Mouse (Mus musculus) lung, postnatal 25 days (tissue): ENCODE results near the gene Fstl3.

Source experiments
- DNase-seq: peaks from one replicate; pipeline ENCODE4 v3.0.0; 2022; ENCODE audit warnings: low spot score

Fstl3 gene

GRCm38 (mm10) chr10:79762875-79763274, 14.2 kb upstream of the Fstl3 start:
- no peak for DNase-seq

- DNase-seq, result no peak
Observed at GRCm38 (mm10) chr10:79764234-79764633, 12.8 kb upstream of the Fstl3 start.

GRCm38 (mm10) chr10:79765228-79765745, 11.8 kb upstream of the Fstl3 start:
- no peak for DNase-seq

GRCm38 (mm10) chr10:79766001-79766507, 11.0 kb upstream of the Fstl3 start:
- no peak for DNase-seq

GRCm38 (mm10) chr10:79766508-79767325, 10.4 kb upstream of the Fstl3 start, which contains the start of gene Rnf126:
Gene Rnf126, minus strand, starts transcription at chr10:79766952.
- peak; percentile 99 for DNase-seq

- DNase-seq, result peak; percentile 88
Observed at GRCm38 (mm10) chr10:79767372-79768244, 9.5 kb upstream of the Fstl3 start.

GRCm38 (mm10) chr10:79768400-79768799, 8.7 kb upstream of the Fstl3 start:
- DNase-seq, result peak; percentile 74

- no peak for DNase-seq
Observed at GRCm38 (mm10) chr10:79769329-79769728, 7.7 kb upstream of the Fstl3 start.

- no peak for DNase-seq
Observed at GRCm38 (mm10) chr10:79772320-79772719, 4.8 kb upstream of the Fstl3 start.

GRCm38 (mm10) chr10:79773208-79773607, 3.9 kb upstream of the Fstl3 start:
- no peak for DNase-seq

- no peak for DNase-seq
Observed at GRCm38 (mm10) chr10:79774486-79775279, 2.4 kb upstream of the Fstl3 start.

GRCm38 (mm10) chr10:79778006-79778405, 934 bp downstream of the Fstl3 start:
- peak; percentile 52 for DNase-seq

- DNase-seq, result no peak
Observed at GRCm38 (mm10) chr10:79779193-79779592, 2.1 kb downstream of the Fstl3 start.

GRCm38 (mm10) chr10:79779784-79780663, 3.0 kb downstream of the Fstl3 start:
- peak; percentile 99 for DNase-seq

GRCm38 (mm10) chr10:79780664-79781015, 3.6 kb downstream of the Fstl3 start:
- DNase-seq, result no peak

- DNase-seq, result no peak
Observed at GRCm38 (mm10) chr10:79781139-79781538, 4.1 kb downstream of the Fstl3 start.

- DNase-seq, result no peak
Observed at GRCm38 (mm10) chr10:79781956-79782355, 4.9 kb downstream of the Fstl3 start.

GRCm38 (mm10) chr10:79783050-79783449, 6.0 kb downstream of the Fstl3 start:
- DNase-seq, result no peak

- no peak for DNase-seq
Observed at GRCm38 (mm10) chr10:79783920-79784800, 7.1 kb downstream of the Fstl3 start.
